Mouse (Mus musculus): Measurements from ENCODE around the gene Dcun1d1. TPM values are rescaled to one million over a fixed set of nuclear protein-coding genes. Genes with fewer than 3 reads are reported as not detected.

Dcun1d1 gene
- total RNA-seq, 1 experiment from 2014 or later, result 202 TPM

DNA sequence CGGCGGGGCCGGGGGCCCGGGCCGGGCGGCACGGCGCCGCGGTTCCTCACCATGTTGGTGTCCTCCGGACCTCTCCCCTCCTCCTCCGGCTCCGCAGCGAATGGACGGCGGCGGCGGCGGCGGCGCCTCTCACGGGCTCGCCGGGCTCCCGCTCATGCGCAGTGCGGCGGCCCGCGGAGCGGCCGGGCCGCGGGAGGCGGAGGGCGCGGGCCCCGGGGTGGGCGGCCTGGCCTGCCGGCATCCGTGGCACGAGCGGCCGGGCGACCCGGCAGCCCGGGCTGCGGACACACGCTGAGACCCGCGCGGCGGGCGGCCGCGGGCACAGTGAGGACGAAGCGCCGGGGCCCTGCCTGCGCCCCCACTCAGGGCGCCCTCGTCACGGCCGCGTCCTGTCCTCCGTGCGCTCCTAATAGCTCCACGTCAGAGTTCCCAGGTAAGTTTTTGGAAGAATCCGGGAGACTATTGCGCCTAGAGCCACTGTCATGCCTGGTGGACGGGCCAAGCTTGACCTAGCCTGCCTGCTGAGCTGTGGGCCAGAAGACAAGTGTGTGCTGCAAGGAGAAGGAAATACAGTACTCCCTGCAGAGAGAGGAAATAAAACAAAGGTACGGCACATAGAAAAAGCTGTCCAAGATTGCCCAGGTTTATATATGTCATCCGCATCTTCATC lies 4.4 kb downstream of the Dcun1d1 start:
- ATAC-seq (replicated peaks; ENCODE audit: insufficient number of reproducible peaks, low FRiP score, low TSS enrichment, poor library complexity, severe bottlenecking), result peak; percentile 34; the same call in 1 of the 2 replicates

DNA sequence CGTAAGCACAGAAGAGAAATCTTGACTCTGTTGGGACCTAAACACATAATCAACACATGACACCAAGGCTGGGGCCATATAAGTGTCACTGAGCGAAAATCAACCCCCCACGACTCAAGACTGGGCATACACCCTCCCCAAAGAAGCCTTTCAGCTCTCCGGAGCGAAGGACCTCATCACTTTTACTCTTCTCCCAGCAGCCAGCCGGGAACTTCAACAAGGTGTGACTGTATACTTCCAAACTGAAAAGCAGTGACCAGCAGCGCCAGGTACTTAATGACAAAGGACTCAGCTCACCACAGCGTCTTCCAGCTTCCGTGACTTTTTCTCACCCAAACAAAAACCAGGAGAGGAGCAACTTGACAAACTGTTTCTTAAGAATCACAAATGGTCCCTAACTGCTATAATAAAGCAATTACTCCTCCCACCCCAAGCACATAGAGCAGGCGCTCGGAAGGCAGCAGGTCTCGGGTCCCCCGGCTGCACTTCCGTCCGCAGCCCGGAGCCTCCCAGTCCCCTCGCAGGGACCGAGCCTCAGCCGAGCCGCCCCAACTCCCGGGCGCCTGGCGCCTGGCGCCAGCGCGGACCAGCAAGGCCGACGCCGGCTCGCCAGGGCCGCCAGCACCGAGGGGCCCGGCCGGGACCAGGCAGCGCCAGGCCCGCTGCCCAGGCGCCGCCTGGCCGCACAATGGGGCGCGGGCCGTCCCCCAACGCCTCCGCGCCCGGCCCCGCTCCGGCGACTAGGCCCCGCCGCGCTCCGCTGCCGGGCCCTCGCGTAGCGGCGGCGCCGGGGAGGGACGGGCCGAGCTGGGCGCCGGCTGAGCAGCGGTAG lies 5.1 kb downstream of the Dcun1d1 start:
- peak; percentile 52; the same call in 1 of the 2 replicates for ATAC-seq (replicated peaks; ENCODE audit: insufficient number of reproducible peaks, low FRiP score, low TSS enrichment, poor library complexity, severe bottlenecking)

- ATAC-seq (replicated peaks; ENCODE audit: insufficient number of reproducible peaks, low FRiP score, low TSS enrichment, poor library complexity, severe bottlenecking), result no peak
Measured at GRCm38 (mm10) chr3:35931359-35931758, 5.9 kb downstream of the Dcun1d1 start.

DNA sequence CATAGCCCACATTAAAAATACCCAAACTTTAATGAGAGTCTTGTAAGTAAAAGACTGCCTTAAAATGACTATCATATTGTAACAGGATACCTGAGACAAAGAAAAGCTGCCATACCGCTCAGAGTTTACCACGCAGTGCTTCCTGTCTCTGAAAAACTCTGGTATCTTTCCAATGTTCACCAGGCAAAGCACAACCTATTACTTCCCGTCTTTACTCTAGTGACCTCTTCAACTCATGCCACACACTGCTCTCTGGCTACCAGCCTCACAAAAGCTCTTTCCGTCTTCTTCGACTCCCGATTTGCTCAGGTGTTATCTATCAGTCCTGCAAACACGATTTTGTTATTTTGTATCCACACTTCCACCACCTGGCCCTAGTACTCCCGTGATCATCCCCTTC lies 7.4 kb downstream of the Dcun1d1 start:
- ATAC-seq (replicated peaks; ENCODE audit: insufficient number of reproducible peaks, low FRiP score, low TSS enrichment, poor library complexity, severe bottlenecking), result no peak

GRCm38 (mm10) chr3:35929406-35929805 lies 7.8 kb downstream of the Dcun1d1 start:
- no peak for ATAC-seq (replicated peaks; ENCODE audit: insufficient number of reproducible peaks, low FRiP score, low TSS enrichment, poor library complexity, severe bottlenecking)

DNA sequence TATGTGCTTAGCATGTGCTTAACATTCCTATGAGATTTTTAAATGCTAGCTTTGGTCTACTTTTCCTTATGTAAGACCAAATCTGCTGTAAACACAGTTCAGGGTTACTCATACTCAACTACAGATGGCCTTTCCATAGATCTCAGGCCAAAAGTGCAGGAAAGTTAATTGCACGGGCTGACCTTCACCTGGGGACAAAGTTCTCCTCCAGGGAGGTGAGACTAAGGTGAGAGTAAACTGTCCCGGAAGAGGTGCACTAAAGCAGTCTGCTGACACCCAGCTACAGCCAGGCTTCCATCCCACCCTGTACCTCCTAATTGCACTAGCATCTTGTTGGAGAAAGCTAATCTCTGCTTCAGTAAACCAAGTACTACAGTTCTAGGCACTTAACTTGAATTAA lies 11.4 kb downstream of the Dcun1d1 start:
- no peak for ATAC-seq (replicated peaks; ENCODE audit: insufficient number of reproducible peaks, low FRiP score, low TSS enrichment, poor library complexity, severe bottlenecking)

- no peak for ATAC-seq (replicated peaks; ENCODE audit: insufficient number of reproducible peaks, low FRiP score, low TSS enrichment, poor library complexity, severe bottlenecking)
Measured at GRCm38 (mm10) chr3:35924007-35924406, 13.2 kb downstream of the Dcun1d1 start.

DNA sequence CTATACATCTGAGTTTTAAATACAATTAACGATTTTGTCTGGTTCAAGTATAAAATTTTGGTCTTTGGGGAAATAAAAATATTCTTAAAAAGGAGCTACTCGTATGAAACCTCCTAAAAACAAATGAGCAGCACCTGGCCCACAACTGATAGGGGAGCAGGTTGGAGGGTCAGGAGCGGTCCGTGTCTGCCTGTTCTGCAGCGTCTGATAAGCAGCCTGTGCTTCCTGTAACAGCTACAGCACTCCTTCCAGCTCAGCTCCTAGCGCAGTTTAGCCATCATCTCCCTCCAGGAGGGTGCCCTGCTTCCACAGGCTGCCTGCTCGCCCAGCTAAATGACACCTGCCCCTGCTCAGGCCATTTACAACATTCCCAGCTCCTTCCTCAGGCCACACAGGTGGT lies 13.8 kb downstream of the Dcun1d1 start:
- 0 out of 2 replicates have a peak, but pooled peaks have one; percentile 43 for ATAC-seq (replicated peaks; ENCODE audit: insufficient number of reproducible peaks, low FRiP score, low TSS enrichment, poor library complexity, severe bottlenecking)

DNA sequence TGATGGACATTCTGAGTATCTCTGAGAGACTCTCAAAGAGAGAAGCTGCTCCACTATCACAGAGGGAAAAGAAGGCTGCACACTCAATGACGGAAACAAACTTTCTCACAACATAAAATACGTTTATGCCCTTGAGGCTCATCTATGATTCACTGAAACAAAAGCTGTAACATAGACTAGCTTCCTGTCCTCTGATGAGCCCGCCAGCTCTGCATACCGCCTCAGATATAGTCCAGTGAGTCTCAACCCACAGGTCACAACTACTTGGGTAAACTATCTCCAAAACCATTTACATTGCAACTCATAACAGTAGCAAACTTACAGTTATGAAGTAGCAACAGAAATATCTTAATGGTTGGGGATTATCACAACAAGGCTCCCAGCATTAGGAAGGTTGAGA lies 14.7 kb downstream of the Dcun1d1 start:
- no peak for ATAC-seq (replicated peaks; ENCODE audit: insufficient number of reproducible peaks, low FRiP score, low TSS enrichment, poor library complexity, severe bottlenecking)

DNA sequence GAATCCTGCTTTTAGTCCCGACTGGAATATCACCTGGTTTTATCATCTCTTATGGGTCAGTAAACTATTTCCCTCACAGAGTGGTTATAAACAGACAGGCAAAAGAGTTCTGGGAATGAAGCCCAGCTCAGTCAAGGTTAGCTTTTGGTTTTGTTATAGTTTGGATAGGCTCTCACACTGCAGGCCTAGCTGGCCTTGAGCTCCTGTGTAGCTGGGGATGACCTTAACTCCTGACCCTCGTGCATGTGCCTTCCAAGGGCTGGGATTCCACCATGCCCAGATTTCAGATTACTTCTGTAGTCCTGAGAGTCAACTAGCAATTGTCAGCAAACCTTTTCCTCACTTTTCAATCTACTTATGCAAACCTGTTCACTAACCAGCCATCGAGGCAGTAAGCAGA lies 19.0 kb downstream of the Dcun1d1 start:
- no peak for ATAC-seq (replicated peaks; ENCODE audit: insufficient number of reproducible peaks, low FRiP score, low TSS enrichment, poor library complexity, severe bottlenecking)

DNA sequence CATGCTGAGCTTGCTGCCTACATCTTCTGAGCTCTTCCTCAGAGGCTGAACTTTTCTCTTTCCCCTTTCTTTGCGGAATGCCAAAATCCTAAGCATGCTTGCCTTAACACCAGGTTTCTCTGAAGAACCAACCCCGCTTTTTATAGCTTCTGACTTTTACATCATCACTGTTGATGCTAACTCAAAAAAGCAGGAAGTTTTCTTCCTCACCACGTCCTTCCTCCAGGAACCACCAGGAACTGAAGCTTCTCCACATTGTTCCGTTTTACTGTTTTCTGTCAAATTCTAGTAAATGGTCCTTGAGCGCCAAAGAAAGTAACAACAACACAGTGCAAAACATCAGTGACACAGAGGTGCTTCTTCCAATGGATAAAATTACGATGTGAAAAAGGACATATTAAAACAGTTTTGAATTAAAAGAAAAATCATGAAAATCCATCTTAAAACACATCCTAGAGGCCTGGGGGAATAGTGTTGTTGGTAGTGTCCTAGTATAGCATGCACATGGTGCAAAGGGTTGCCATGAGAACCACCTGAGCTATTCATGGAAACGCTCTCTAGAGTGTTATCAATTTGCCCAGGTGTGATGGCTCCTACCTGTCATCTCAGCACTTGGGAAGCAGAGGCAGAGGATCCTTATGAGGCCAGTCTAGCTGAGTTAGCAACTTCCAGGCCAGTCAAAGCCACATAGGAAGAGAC lies 28.1 kb downstream of the Dcun1d1 start:
- no peak for ATAC-seq (replicated peaks; ENCODE audit: insufficient number of reproducible peaks, low FRiP score, low TSS enrichment, poor library complexity, severe bottlenecking)

DNA sequence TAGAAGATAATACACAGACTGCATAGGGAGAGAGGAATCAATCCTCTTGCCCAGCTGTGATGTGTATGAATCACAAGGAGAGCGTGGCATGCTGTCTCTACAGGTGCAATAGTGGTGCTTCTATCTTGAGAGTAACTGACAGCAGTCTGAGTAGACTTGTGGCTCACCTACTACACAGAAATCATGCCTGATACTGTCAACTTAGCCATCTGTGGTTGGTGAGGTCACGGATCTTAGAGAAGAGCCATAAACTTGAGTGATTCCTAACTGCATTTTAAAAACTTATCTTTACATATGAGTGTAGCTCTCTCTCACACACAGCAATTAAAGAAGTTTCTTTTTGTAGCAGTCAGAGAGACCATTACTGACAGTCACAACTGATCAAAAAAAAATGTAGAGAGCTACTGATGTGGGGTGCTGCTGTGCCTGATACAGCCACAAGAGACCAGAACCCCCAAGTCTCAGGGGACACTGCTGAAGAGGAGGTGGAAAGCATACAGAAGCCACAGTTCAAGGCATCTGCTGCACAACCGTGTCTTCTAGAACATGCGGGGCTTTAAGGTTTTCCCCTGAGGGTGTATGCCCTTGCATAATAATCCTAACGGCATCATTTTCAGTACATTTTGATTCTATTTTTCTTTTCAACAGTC lies 36.6 kb downstream of the Dcun1d1 start:
- no peak for ATAC-seq (replicated peaks; ENCODE audit: insufficient number of reproducible peaks, low FRiP score, low TSS enrichment, poor library complexity, severe bottlenecking)

DNA sequence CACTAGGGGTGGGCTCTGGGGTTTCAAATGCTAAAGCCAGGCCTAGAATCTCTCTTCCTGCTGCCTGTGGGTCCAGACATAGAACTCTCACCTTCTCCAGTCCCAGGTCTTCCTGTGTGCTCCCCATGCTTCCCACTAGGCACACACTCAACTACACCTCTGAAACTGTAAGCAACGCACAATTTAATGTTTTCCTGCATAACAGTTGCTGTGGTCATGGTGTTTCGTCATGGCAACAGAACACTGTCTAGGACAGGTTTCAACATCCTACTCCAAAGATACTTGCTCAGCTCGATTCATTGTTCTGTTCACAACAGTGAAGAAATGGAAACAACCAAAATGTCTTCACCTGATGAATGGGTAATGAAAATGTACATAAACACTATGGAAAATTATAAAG lies 38.1 kb downstream of the Dcun1d1 start:
- ATAC-seq (replicated peaks; ENCODE audit: insufficient number of reproducible peaks, low FRiP score, low TSS enrichment, poor library complexity, severe bottlenecking), result no peak

DNA sequence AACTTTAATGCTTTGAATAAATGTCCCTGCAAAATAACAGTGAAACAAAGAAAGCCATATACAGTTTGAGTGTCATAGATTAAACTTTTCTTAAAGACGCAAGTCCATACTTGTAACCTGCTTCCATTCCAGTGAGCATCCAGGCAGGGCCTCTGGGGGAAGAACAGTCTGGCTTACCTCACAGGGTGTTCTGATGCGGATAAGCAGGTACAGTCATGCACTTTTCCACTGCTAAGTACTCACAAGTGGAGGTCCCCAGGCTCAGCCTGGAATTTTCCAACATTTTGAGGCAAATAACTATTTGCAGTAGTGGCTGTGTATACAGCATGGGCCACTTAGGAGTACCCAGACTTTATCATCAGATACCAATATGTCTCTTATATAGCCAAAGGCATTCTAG lies 39.3 kb downstream of the Dcun1d1 start:
- no peak for ATAC-seq (replicated peaks; ENCODE audit: insufficient number of reproducible peaks, low FRiP score, low TSS enrichment, poor library complexity, severe bottlenecking)

- ATAC-seq (replicated peaks; ENCODE audit: insufficient number of reproducible peaks, low FRiP score, low TSS enrichment, poor library complexity, severe bottlenecking), result no peak
Measured at GRCm38 (mm10) chr3:35893156-35893555, 44.1 kb downstream of the Dcun1d1 start.

DNA sequence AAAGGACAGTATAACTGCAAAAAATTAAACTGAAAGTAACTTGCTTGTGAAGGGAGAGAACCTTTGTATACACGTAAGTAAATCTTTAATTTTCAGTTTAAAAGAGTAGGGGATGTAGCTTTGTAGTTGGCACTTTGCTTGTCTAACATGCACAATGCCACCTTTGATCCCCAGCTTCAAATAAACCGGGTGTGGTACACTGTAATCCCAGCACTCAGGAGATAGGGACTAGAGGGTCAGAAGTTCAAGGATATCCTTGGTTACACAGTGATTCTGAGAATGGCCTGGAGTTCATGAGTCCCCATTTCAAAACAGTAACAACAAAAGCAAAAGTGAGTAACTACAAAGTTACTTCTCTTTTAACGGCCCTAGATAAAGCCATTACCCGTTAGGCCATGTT lies 46.1 kb downstream of the Dcun1d1 start:
- no peak for ATAC-seq (replicated peaks; ENCODE audit: insufficient number of reproducible peaks, low FRiP score, low TSS enrichment, poor library complexity, severe bottlenecking)

GRCm38 (mm10) chr3:35889531-35889930 lies 47.7 kb downstream of the Dcun1d1 start:
- ATAC-seq (replicated peaks; ENCODE audit: insufficient number of reproducible peaks, low FRiP score, low TSS enrichment, poor library complexity, severe bottlenecking), result no peak

GRCm38 (mm10) chr3:35883267-35883666 lies 54.0 kb downstream of the Dcun1d1 start:
- no peak for ATAC-seq (replicated peaks; ENCODE audit: insufficient number of reproducible peaks, low FRiP score, low TSS enrichment, poor library complexity, severe bottlenecking)

DNA sequence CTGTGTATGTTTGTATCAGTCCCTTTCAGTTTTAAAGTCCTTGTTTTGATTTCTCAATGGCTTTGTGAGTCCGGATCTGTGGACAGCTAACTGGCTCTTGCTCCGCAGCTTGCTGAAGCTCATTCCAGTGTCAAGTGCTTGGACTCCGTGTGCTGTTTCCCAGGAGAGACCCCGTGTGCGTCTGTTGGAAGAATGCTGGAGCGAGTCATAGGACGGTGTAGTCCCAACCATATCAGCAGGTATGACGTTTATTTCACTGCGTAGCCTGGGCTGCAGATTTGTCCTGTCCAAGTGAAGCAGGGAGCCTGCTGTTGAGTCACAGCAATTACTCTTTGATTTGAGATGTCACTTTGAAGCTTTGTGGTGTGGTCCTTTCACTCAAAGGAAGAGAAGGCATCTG lies 87.9 kb downstream of the Dcun1d1 start:
- no peak for ATAC-seq (replicated peaks; ENCODE audit: insufficient number of reproducible peaks, low FRiP score, low TSS enrichment, poor library complexity, severe bottlenecking)

Data from monocyte, adult 5-6 weeks (primary cell).